Mouse (Mus musculus): ENCODE results near the gene Kcnc4. TPM values are rescaled to one million over a fixed set of nuclear protein-coding genes. Genes with fewer than 3 reads are reported as not detected.

The Kcnc4 gene
- polyA plus RNA-seq, 1 experiment from 2014 or later: 0.07 TPM

- Histone ChIP-seq H3K9me3 (ENCODE audit: control insufficient read depth, low read length) (no peaks in the 10 kb centered on the region), H3K4me1 (ENCODE audit: control insufficient read depth, insufficient read depth, low read length) (no peaks in the 10 kb centered on the region), H3K36me3 (ENCODE audit: control insufficient read depth, insufficient read depth, low read length) (no peaks in the 10 kb centered on the region), H3K4me3 (ENCODE audit: low read depth, low read length) (no peak overlapping the region), H3K27me3 (ENCODE audit: control insufficient read depth, insufficient read depth, low read length) (no peaks in the 10 kb centered on the region), H3K4me2 (ENCODE audit: low read depth, severe bottlenecking) (no peak overlapping the region), H3K9ac (ENCODE audit: low read length) (no peak overlapping the region), H3K27ac (replicated peaks; ENCODE audit: low read depth, low read length) (no peak overlapping the region)
- DNase-seq (ENCODE audit: low spot score) (no peak), ATAC-seq (ENCODE audit: insufficient number of reproducible peaks, low FRiP score, low TSS enrichment, low read depth) (no peak)
- 53% methylated on average over 4 of the region's 4 CpGs for WGBS
Observed at GRCm38 (mm10) chr3:107391198-107391597, 68.2 kb downstream of the Kcnc4 start.

Other genes starting within 250 kb of the Kcnc4 start
- not detected in 2 replicates for gene Cym, start 237.8 kb downstream of the Kcnc4 start, polyA plus RNA-seq (2014; fragmentation: Nextera tagmentation; extraction: Ambion mirVana)
- not detected in 2 replicates for gene A630076J17Rik, start 228.9 kb downstream of the Kcnc4 start, polyA plus RNA-seq (2014; fragmentation: Nextera tagmentation; extraction: Ambion mirVana)
- 0.06 TPM in 1 of 2 replicates, not detected in the other for gene Prok1, start 219.8 kb downstream of the Kcnc4 start, polyA plus RNA-seq (2014; fragmentation: Nextera tagmentation; extraction: Ambion mirVana)
- 174 and 175 TPM in 2 replicates for gene Lamtor5, start 180.7 kb downstream of the Kcnc4 start, polyA plus RNA-seq (2014; fragmentation: Nextera tagmentation; extraction: Ambion mirVana)
- 4.5 and 5.1 TPM in 2 replicates for gene Slc16a4, start 168.3 kb downstream of the Kcnc4 start, polyA plus RNA-seq (2014; fragmentation: Nextera tagmentation; extraction: Ambion mirVana)
- 19.0 and 22.6 TPM in 2 replicates for gene Rbm15, start 125.9 kb downstream of the Kcnc4 start, polyA plus RNA-seq (2014; fragmentation: Nextera tagmentation; extraction: Ambion mirVana)
- gene Slc6a17, start 58.5 kb upstream of the Kcnc4 start, polyA plus RNA-seq (2014; fragmentation: Nextera tagmentation; extraction: Ambion mirVana): 3.1 and 4.3 TPM in 2 replicates
- gene Ubl4b, start 95.5 kb upstream of the Kcnc4 start, polyA plus RNA-seq (2014; fragmentation: Nextera tagmentation; extraction: Ambion mirVana): 0.17 and 0.23 TPM in 2 replicates
- gene Alx3, start 135.5 kb upstream of the Kcnc4 start, polyA plus RNA-seq (2014; fragmentation: Nextera tagmentation; extraction: Ambion mirVana): 19.9 and 20.2 TPM in 2 replicates
- not detected in 2 replicates for gene Gm10961, start 171.8 kb upstream of the Kcnc4 start, polyA plus RNA-seq (2014; fragmentation: Nextera tagmentation; extraction: Ambion mirVana)
- gene Strip1, start 172.1 kb upstream of the Kcnc4 start, polyA plus RNA-seq (2014; fragmentation: Nextera tagmentation; extraction: Ambion mirVana): 76.1 and 78.4 TPM in 2 replicates
- gene Ahcyl1, start 237.0 kb upstream of the Kcnc4 start, polyA plus RNA-seq (2014; fragmentation: Nextera tagmentation; extraction: Ambion mirVana): 102 and 119 TPM in 2 replicates

Measured in limb, embryonic 11.5 days (tissue).